In genomic region chr1:105971490-105972170, GRCm38 (mm10) we compare ENCODE assay signal across 8 mouse cellular contexts. TPM values are rescaled to one million over a fixed set of nuclear protein-coding genes. Genes with fewer than 3 reads are reported as not detected.
DNase-seq lines count a peak whose midpoint lies in the region; ATAC-seq and TF ChIP-seq lines count a peak whose summit lies in the region.

No protein-coding gene starts in this region.

- peak overlapping the region; percentile 84 for H3K27ac ChIP-seq in intestine, postnatal 0 days (ENCODE audit: low read depth, low read length)
- H3K27ac ChIP-seq in forebrain, embryonic 15.5 days (replicated peaks) = no peak overlapping the region

- H3K36me3 ChIP-seq in intestine, postnatal 0 days (ENCODE audit: control insufficient read depth, insufficient read depth) = no peaks in the 10 kb centered on the region
- no peaks in the 10 kb centered on the region for H3K36me3 ChIP-seq in forebrain, embryonic 15.5 days

- peak; percentile 88 for ATAC-seq in intestine, postnatal 0 days
- ATAC-seq in forebrain, embryonic 15.5 days (replicated peaks) = no peak

- H3K4me1 ChIP-seq in intestine, postnatal 0 days (replicated peaks; ENCODE audit: control insufficient read depth, insufficient read depth, low read length) = no peaks in the 10 kb centered on the region
- no peaks in the 10 kb centered on the region for H3K4me1 ChIP-seq in forebrain, embryonic 15.5 days

- DNase-seq in kidney, adult 18-20 months = peak; percentile 45
- no peak for DNase-seq in kidney, adult 8-10 months
- peak; percentile 15 for DNase-seq in c-Kit-positive CD71-positive TER-119-negative erythroid progenitor cells, embryonic 14.5 days (ENCODE audit: low read depth)
- peak; percentile 23 to 47 for DNase-seq in lung, postnatal 4 days
- DNase-seq in c-Kit-positive CD71-positive TER-119-positive erythroid progenitor cells, embryonic 14.5 days (ENCODE audit: low spot score) = no peak
- no peak for DNase-seq in frontal cortex, postnatal 14 days (ENCODE audit: low spot score in 2 of 2)

- peak overlapping the region; percentile 27 for H3K4me3 ChIP-seq in intestine, postnatal 0 days (ENCODE audit: low read depth, low read length)
- no peak overlapping the region for H3K4me3 ChIP-seq in forebrain, embryonic 15.5 days

- WGBS in intestine, postnatal 0 days = 9% methylated on average over 10 of the region's 10 CpGs
- 79% methylated on average over 10 of the region's 10 CpGs for WGBS in forebrain, embryonic 15.5 days

- H3K9me3 ChIP-seq in intestine, postnatal 0 days (ENCODE audit: control insufficient read depth) = no peaks in the 10 kb centered on the region
- H3K9me3 ChIP-seq in forebrain, embryonic 15.5 days = no peaks in the 10 kb centered on the region

- H3K9ac ChIP-seq in intestine, postnatal 0 days (ENCODE audit: low read depth, low read length) = 0 out of 2 replicates have a peak overlapping the region, but pooled peaks have one; percentile 28
- H3K9ac ChIP-seq in forebrain, embryonic 15.5 days (replicated peaks) = no peak overlapping the region

- no peaks in the 10 kb centered on the region for H3K27me3 ChIP-seq in intestine, postnatal 0 days (replicated peaks; ENCODE audit: control insufficient read depth, insufficient read depth, low read length)
- no peaks in the 10 kb centered on the region for H3K27me3 ChIP-seq in forebrain, embryonic 15.5 days

- TF ChIP-seq CTCF in intestine, postnatal 0 days (IDR thresholded peaks at IDR 0.05; ENCODE audit: low read depth) = no peak

- peak overlapping the region; percentile 63 for H3K4me2 ChIP-seq in intestine, postnatal 0 days (replicated peaks; ENCODE audit: low read depth)
- H3K4me2 ChIP-seq in forebrain, embryonic 15.5 days (replicated peaks) = no peak overlapping the region

RNA-seq across cellular contexts. Expression of gene Zcchc2, which starts 18.6 kb away (rescaled TPM):
- 1.5 and 1.6 TPM in 2 replicates for polyA plus RNA-seq in intestine, postnatal 0 days (2015; fragmentation: Nextera tagmentation; extraction: Ambion mirVana)
- 1.6 and 1.8 TPM in 2 replicates for polyA plus RNA-seq in forebrain, embryonic 15.5 days (2015; fragmentation: Nextera tagmentation; extraction: Ambion mirVana)

Comparison
In these comparisons a context has a peak if more than half of its experiments do, and no peak if none do; other contexts are left out.
1. DNase-seq: peak in kidney, adult 18-20 months (single experiment), c-Kit-positive CD71-positive TER-119-negative erythroid progenitor cells, embryonic 14.5 days (single experiment) and lung, postnatal 4 days (2 of 2); none in kidney, adult 8-10 months (0 of 2), c-Kit-positive CD71-positive TER-119-positive erythroid progenitor cells, embryonic 14.5 days (single experiment) and frontal cortex, postnatal 14 days (0 of 2).